Mouse (Mus musculus) cerebellum, adult 2 months (tissue): ENCODE results near the gene BC035044. TPM values are rescaled to one million over a fixed set of nuclear protein-coding genes. Genes with fewer than 3 reads are reported as not detected.
A peak's percentile ranks its signal among the peaks of the same experiment; 100 is the strongest.

Experiments
- DNase-seq, 2 experiments: peaks; one replicate each; pipeline ENCODE4 v3.0.0; 2021
- H3K27ac ChIP-seq: fragments of 200-500 bp; 2 replicates; pipeline ENCODE4 v1.5.1; 2012; ENCODE audit warnings: low read length, control low read depth, inconsistent platforms; ENCODE audit not compliant: insufficient read depth
- H3K27me3 ChIP-seq: fragments of 200-500 bp; 2 replicates; pipeline ENCODE4 v1.6.1; 2012; ENCODE audit warnings: inconsistent platforms, mild to moderate bottlenecking, low read length, moderate library complexity; ENCODE audit not compliant: control insufficient read depth, insufficient read depth
- H3K4me1 ChIP-seq: fragments of 200-500 bp; 2 replicates; pipeline ENCODE4 v1.6.1; 2011; ENCODE audit warnings: low read length; ENCODE audit not compliant: control insufficient read depth, insufficient read depth
- H3K4me3 ChIP-seq: fragments of 200-500 bp; replicated peaks from 2 replicates; pipeline ENCODE3; 2011; ENCODE audit warnings: mild to moderate bottlenecking, low read depth, low read length, control low read depth; ENCODE audit not compliant: insufficient read depth
- CTCF ChIP-seq: fragments of 200-500 bp; IDR thresholded peaks from 2 replicates; pipeline ENCODE4 v1.5.1; 2011; ENCODE audit warnings: low read depth, mild to moderate bottlenecking, control low read depth, low read length, moderate library complexity, borderline replicate concordance; ENCODE audit not compliant: insufficient read depth
- POLR2A ChIP-seq: fragments of 200-500 bp; IDR thresholded peaks from 2 replicates; pipeline ENCODE4 v1.6.1; 2011; ENCODE audit warnings: low read length, control low read depth, borderline replicate concordance; ENCODE audit not compliant: insufficient read depth
- WGBS: fragments of 180-500 bp; shearing (Covaris S2); methylation state at CpG from one replicate; pipeline ENCODE4 v1.1.7; 2018; 5-methylcytosine and 5-hydroxymethylcytosine counted together
- polyA plus RNA-seq: library from polyadenylated mRNA; depleted of rRNA; stranded (reverse); fragments of >200 nt; gene quantifications from 2 replicates; pipeline ENCODE4 v1.2.3, GENCODE M21; 2012

Gene BC035044
- polyA plus RNA-seq, 1 experiment: 0.79 TPM

- 51% methylated on average over 7 of the region's 7 CpGs for WGBS
- peak in 1 of 2 experiments; percentile 31 for DNase-seq
- H3K27me3 ChIP-seq: no peaks in the 10 kb centered on the region
- H3K27ac ChIP-seq: no peak overlapping the region
- H3K4me3 ChIP-seq: peak overlapping the region; percentile 85
- peaks cover 3% of the 10 kb centered on the region; the same call in 1 of the 2 replicates for H3K4me1 ChIP-seq
- no peak for TF ChIP-seq POLR2A
- no peak for TF ChIP-seq CTCF
Measured at GRCm38 (mm10) chr6:128839921-128840320, 51.0 kb downstream of the BC035044 start.

GRCm38 (mm10) chr6:128839266-128839771 lies 51.6 kb downstream of the BC035044 start:
- Histone ChIP-seq H3K4me1 (peaks cover 3% of the 10 kb centered on the region; the same call in 1 of the 2 replicates), H3K27ac (no peak overlapping the region; the same call in 1 of the 2 replicates), H3K4me3 (peak overlapping the region; percentile 85), H3K27me3 (no peaks in the 10 kb centered on the region)
- TF ChIP-seq POLR2A: no peak
- peak; percentile 71 for TF ChIP-seq CTCF
- DNase-seq: peak; percentile 87
- under 1% methylated on average over 17 of the region's 17 CpGs for WGBS

- under 1% methylated on average over 49 of the region's 49 CpGs for WGBS
- H3K27ac ChIP-seq: peak overlapping the region; percentile 57
- H3K4me3 ChIP-seq: peak overlapping the region; percentile 85
- TF ChIP-seq CTCF (no peak), POLR2A (no peak)
- H3K4me1 ChIP-seq: peaks cover 3% of the 10 kb centered on the region; the same call in 1 of the 2 replicates
- peak; percentile 83 to 88 for DNase-seq
- H3K27me3 ChIP-seq: no peaks in the 10 kb centered on the region
Measured at GRCm38 (mm10) chr6:128838342-128839265, 52.3 kb downstream of the BC035044 start.

GRCm38 (mm10) chr6:128837454-128838341 lies 53.2 kb downstream of the BC035044 start:
- H3K4me1 ChIP-seq: peaks cover 3% of the 10 kb centered on the region; the same call in 1 of the 2 replicates
- peak; percentile 28 to 39 for DNase-seq
- no peak overlapping the region for H3K27ac ChIP-seq
- 2% methylated on average over 14 of the region's 14 CpGs for WGBS
- TF ChIP-seq POLR2A: no peak
- no peak for TF ChIP-seq CTCF
- no peaks in the 10 kb centered on the region for H3K27me3 ChIP-seq
- peak overlapping the region; percentile 85 for H3K4me3 ChIP-seq

- H3K27me3 ChIP-seq: no peaks in the 10 kb centered on the region
- WGBS: 82% methylated on average over 6 of the region's 6 CpGs
- TF ChIP-seq CTCF (no peak), POLR2A (no peak)
- H3K27ac ChIP-seq: no peak overlapping the region
- peaks cover 3% of the 10 kb centered on the region; the same call in 1 of the 2 replicates for H3K4me1 ChIP-seq
- no peak for DNase-seq
- H3K4me3 ChIP-seq: no peak overlapping the region
Measured at GRCm38 (mm10) chr6:128836955-128837334, 54.0 kb downstream of the BC035044 start.

DNA sequence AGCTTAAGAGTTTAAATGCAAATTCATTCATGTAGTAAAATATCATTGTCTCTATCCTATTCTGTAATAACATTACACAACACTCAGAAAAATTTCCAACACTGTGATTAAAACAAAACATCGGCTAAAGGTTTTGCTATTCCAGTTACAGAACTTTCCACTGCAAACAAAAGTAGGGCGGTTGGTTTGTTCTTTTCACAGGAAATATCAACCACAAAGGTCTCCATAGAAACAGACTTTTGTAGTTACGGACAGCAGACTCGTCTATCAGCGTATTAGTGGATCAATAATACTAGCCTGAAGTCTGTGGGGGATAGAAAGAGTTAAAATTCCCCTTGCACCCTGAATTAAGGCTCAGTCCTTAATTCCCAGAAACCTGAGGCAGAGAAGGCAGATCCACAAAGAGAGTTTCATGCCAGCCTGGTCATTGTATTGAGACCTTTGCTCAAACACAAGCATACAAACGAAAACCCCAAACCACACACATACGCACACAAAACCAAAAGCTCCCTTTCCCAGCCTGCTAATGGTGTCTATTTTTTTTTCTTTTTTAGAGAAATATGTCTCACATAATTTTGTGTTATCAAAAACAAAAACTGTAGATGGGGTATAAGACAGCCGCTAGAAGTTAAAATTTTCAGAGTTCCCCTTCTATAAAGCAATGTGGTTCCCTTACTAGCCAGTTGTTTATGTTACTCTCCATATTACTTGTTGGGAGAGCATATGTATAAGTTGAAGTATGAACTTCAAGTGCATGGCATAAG lies 54.6 kb downstream of the BC035044 start:
- Histone ChIP-seq H3K27ac (no peak overlapping the region), H3K27me3 (no peaks in the 10 kb centered on the region), H3K4me3 (no peak overlapping the region), H3K4me1 (0 out of 2 replicates have a peak, but pooled peaks cover 3% of the 10 kb centered on the region)
- 87% methylated on average over 8 of the region's 8 CpGs for WGBS
- no peak for DNase-seq
- TF ChIP-seq CTCF (no peak), POLR2A (no peak)
